Mouse (Mus musculus): ENCODE data around the gene Tspan12. TPM values are rescaled to one million over a fixed set of nuclear protein-coding genes. Genes with fewer than 3 reads are reported as not detected.

Gene Tspan12
- polyA plus RNA-seq (2015; fragmentation: Illumina TruSeq; extraction: RNeasy Lipid Tissue Mini Kit (QIAGEN cat#74804); ENCODE audit: insufficient read depth, low read depth, low replicate concordance): 11.9 TPM

GRCm38 (mm10) chr6:21852344-21852785, at the start of gene Tspan12:
Tspan12 (minus strand) TSS chr6:21852515.

Other genes with a start within 250 kb of the Tspan12 start
- 2.9 TPM for gene Ing3, start 97.1 kb upstream of the Tspan12 start, polyA plus RNA-seq (2015; fragmentation: Illumina TruSeq; extraction: RNeasy Lipid Tissue Mini Kit (QIAGEN cat#74804); ENCODE audit: insufficient read depth, low read depth, low replicate concordance)
- gene Cped1, start 133.4 kb upstream of the Tspan12 start, polyA plus RNA-seq (2015; fragmentation: Illumina TruSeq; extraction: RNeasy Lipid Tissue Mini Kit (QIAGEN cat#74804); ENCODE audit: insufficient read depth, low read depth, low replicate concordance): 3.8 TPM

Data from pancreas, adult 10 weeks (tissue).